Mouse (Mus musculus) midbrain, postnatal 0 days (tissue): ENCODE data around the gene Prrc2b. TPM values are rescaled to one million over a fixed set of nuclear protein-coding genes. Genes with fewer than 3 reads are reported as not detected.

Source experiments
- ATAC-seq: fragments of 200-750 bp; cut with Nextera tagmentation; 2 replicates; pipeline ENCODE4 v1.8.0; 2017; ENCODE audit warnings: moderate number of reproducible peaks, mild to moderate bottlenecking, moderate TSS enrichment, moderate library complexity; ENCODE audit not compliant: low FRiP score
- DNase-seq: peaks from one replicate; pipeline ENCODE4 v3.0.0-alpha.2; 2015; ENCODE audit warnings: low spot score
- H3K27ac ChIP-seq: fragments of 300-500 bp; sonication (generic); 2 replicates; pipeline ENCODE4 v1.5.1; 2014; ENCODE audit warnings: low read depth, mild to moderate bottlenecking, low read length, mixed read lengths
- H3K27me3 ChIP-seq: fragments of 300-500 bp; sonication (generic); 2 replicates; pipeline ENCODE4 v1.6.1; 2014; ENCODE audit warnings: low read length, control low read depth, mixed read lengths; ENCODE audit not compliant: insufficient read depth
- H3K36me3 ChIP-seq: fragments of 300-500 bp; sonication (generic); 2 replicates; pipeline ENCODE4 v1.6.1; 2014; ENCODE audit warnings: low read length, control low read depth, mixed read lengths; ENCODE audit not compliant: insufficient read depth
- H3K4me1 ChIP-seq: fragments of 300-500 bp; sonication (generic); 2 replicates; pipeline ENCODE4 v1.6.1; 2014; ENCODE audit warnings: mild to moderate bottlenecking, control low read depth, antibody characterized with exemption, low read length, mixed read lengths; ENCODE audit not compliant: insufficient read depth
- H3K4me2 ChIP-seq: fragments of 300-500 bp; sonication (generic); 2 replicates; pipeline ENCODE4 v1.6.1; 2014; ENCODE audit warnings: low read depth, mild to moderate bottlenecking, low read length, mixed read lengths; ENCODE audit not compliant: poor library complexity, severe bottlenecking
- H3K4me3 ChIP-seq: fragments of 300-500 bp; sonication (generic); 2 replicates; pipeline ENCODE4 v1.5.1; 2014; ENCODE audit warnings: low read depth, mild to moderate bottlenecking, low read length, moderate library complexity
- H3K9ac ChIP-seq: fragments of 300-500 bp; sonication (generic); replicated peaks from 2 replicates; pipeline ENCODE4 v1.6.1; 2014; ENCODE audit warnings: mild to moderate bottlenecking, low read length, moderate library complexity, mixed read lengths; ENCODE audit not compliant: poor library complexity, severe bottlenecking
- H3K9me3 ChIP-seq: fragments of 300-500 bp; sonication (generic); 2 replicates; pipeline ENCODE4 v1.6.1; 2016; ENCODE audit warnings: low read length, control low read depth
- CTCF ChIP-seq: IDR thresholded peaks from 2 replicates; pipeline ENCODE4 v1.5.1; 2016; ENCODE audit warnings: antibody characterized with exemption, mild to moderate bottlenecking
- whole genome bisulfite sequencing: fragments of 180-500 bp; shearing (Covaris S2); extraction: QIAGEN DNeasy Blood & Tissue Kit; methylation state at CpG from one replicate; pipeline ENCODE4 v1.1.7; 2014; 5-methylcytosine and 5-hydroxymethylcytosine counted together
- polyA plus RNA-seq: library from polyadenylated mRNA; unstranded; fragments of >200 nt; fragmentation: Nextera tagmentation; extraction: Ambion mirVana; gene quantifications from 2 replicates; pipeline ENCODE4 v1.2.1, GENCODE M21; 2015
- total RNA-seq: library from RNA; depleted of rRNA; stranded (reverse); fragments of >200 nt; gene quantifications from 2 replicates; pipeline ENCODE4 v1.2.3, GENCODE M21; 2014

Gene Prrc2b
- total and polyA plus RNA-seq, 2 experiments from 2014 or later: 65.9 to 164 TPM

DNA sequence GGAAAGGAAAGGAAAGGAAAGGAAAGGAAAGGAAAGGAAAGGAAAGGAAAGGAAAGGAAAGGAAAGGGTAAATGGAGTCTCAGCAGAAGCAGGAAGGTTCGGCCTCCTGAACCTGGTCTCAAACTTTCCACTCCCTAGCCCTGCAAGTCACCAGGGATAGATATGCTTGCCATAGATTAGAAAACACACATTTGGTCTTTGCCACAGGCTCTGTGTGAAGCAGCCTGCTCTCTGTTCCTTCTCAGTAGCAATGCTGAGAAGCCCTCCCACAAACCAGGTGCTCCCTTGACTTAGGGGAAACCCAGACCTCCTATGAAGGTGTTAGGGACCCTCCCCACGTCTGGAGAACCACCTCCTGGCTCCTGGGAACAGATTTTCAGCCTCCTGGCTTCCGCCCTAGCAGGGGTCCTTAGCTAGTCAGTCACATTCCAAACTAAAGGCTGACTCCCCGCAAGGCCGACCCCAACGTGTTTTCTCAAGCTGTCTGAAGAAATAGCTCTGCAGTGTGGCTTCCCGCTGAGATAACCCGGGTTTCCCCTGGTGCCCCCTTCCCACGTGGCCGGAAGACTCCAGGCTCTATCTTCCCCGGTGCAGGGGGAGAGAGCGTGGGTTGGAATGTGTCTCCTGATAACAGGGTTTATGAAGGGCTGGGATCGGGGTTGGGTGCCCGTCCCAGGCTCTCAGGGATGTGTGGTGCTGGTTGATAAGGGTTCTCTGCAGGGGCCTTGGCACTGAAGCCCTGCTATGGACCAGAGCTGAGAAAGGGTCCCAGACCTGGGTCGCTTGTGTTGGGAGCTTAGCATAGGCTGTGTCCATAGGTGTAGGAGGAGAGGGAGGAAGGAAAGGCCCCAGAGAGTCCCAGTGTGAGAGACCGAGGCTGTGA lies 23.0 kb upstream of the Prrc2b start:
- WGBS: 33% methylated on average over 16 of the region's 16 CpGs
- no peak overlapping the region for H3K4me2 ChIP-seq
- no peak for TF ChIP-seq CTCF
- H3K4me3 ChIP-seq: no peak overlapping the region
- no peaks in the 10 kb centered on the region for H3K36me3 ChIP-seq
- H3K9me3 ChIP-seq: no peaks in the 10 kb centered on the region
- ATAC-seq: no peak
- H3K27ac ChIP-seq: no peak overlapping the region
- no peak overlapping the region for H3K9ac ChIP-seq
- no peaks in the 10 kb centered on the region for H3K4me1 ChIP-seq
- DNase-seq: no peak
- no peaks in the 10 kb centered on the region; the same call in 1 of the 2 replicates for H3K27me3 ChIP-seq

GRCm38 (mm10) chr2:32128536-32128841 lies 22.4 kb upstream of the Prrc2b start:
- ATAC-seq: no peak
- WGBS: 87% methylated on average over 5 of the region's 5 CpGs

DNA sequence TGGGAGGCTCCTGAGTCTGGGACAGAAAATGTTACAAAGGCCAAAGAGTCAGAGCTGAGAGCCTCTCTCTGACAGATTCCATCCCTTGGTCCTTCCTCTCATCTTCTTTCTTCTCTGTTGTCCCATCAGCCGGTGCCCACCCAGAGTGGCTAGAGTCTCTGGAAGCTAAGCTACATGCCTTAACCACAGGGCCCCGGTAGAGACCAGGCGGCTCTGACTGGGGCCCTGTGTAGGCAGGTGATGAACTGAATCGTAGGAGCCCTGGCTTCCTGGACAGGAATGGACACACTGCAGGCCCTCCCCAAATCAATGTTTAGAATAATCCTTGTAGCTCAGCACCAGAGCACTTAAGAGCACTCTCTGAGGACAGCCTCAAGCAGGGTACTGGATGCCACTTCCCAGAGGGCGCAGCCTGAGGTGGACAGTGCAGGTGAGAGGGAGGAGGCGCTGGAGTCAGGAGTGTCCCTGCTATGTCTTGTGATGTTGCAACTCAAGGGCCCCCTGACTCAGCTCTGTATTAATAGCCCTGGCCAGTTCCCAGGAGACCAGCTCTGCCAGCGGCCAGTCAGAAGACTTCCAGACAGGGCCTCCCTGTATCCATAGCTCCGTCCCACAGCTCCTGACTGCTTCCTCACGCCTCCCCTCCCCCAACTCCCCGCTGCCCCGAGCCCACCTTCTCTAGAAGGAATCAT lies 21.4 kb upstream of the Prrc2b start:
- no peak for ATAC-seq
- DNase-seq: no peak
- no peak overlapping the region for H3K4me3 ChIP-seq
- no peak overlapping the region for H3K27ac ChIP-seq
- no peaks in the 10 kb centered on the region for H3K9me3 ChIP-seq
- no peak overlapping the region for H3K4me2 ChIP-seq
- no peak for TF ChIP-seq CTCF
- H3K9ac ChIP-seq: no peak overlapping the region
- 58% methylated on average over 11 of the region's 11 CpGs for WGBS
- no peaks in the 10 kb centered on the region for H3K4me1 ChIP-seq
- no peaks in the 10 kb centered on the region for H3K36me3 ChIP-seq
- no peaks in the 10 kb centered on the region; the same call in 1 of the 2 replicates for H3K27me3 ChIP-seq

More at GRCm38 (mm10) chr2:32128536-32128841, 22.4 kb upstream of the Prrc2b start:
- Histone ChIP-seq H3K4me2 (no peak overlapping the region), H3K9me3 (no peaks in the 10 kb centered on the region), H3K27me3 (no peaks in the 10 kb centered on the region; the same call in 1 of the 2 replicates), H3K27ac (no peak overlapping the region), H3K4me3 (no peak overlapping the region), H3K4me1 (no peaks in the 10 kb centered on the region), H3K36me3 (no peaks in the 10 kb centered on the region), H3K9ac (no peak overlapping the region)
- no peak for TF ChIP-seq CTCF
- no peak for DNase-seq

- no peaks in the 10 kb centered on the region; the same call in 1 of the 2 replicates for H3K27me3 ChIP-seq
Observed at GRCm38 (mm10) chr2:32130435-32130834, 20.4 kb upstream of the Prrc2b start.

GRCm38 (mm10) chr2:32131205-32131834 lies 19.6 kb upstream of the Prrc2b start:
- no peak overlapping the region for H3K9ac ChIP-seq
- no peaks in the 10 kb centered on the region; the same call in 1 of the 2 replicates for H3K27me3 ChIP-seq
- no peak for DNase-seq
- no peak for ATAC-seq
- no peaks in the 10 kb centered on the region for H3K9me3 ChIP-seq
- TF ChIP-seq CTCF: no peak
- H3K4me3 ChIP-seq: no peak overlapping the region
- H3K4me2 ChIP-seq: no peak overlapping the region
- no peaks in the 10 kb centered on the region for H3K4me1 ChIP-seq
- no peaks in the 10 kb centered on the region for H3K36me3 ChIP-seq
- 86% methylated on average over 9 of the region's 9 CpGs for WGBS
- no peak overlapping the region for H3K27ac ChIP-seq

More at GRCm38 (mm10) chr2:32130435-32130834, 20.4 kb upstream of the Prrc2b start:
- Histone ChIP-seq H3K9me3 (no peaks in the 10 kb centered on the region), H3K9ac (no peak overlapping the region), H3K27ac (no peak overlapping the region), H3K4me1 (no peaks in the 10 kb centered on the region), H3K4me3 (no peak overlapping the region), H3K4me2 (no peak overlapping the region), H3K36me3 (no peaks in the 10 kb centered on the region)
- TF ChIP-seq CTCF: peak; percentile 84
- WGBS: 37% methylated on average over 6 of the region's 6 CpGs
- DNase-seq: peak; percentile 73
- no peak for ATAC-seq
